8 mouse cellular contexts compared by ENCODE assay signal in the genomic region with DNA sequence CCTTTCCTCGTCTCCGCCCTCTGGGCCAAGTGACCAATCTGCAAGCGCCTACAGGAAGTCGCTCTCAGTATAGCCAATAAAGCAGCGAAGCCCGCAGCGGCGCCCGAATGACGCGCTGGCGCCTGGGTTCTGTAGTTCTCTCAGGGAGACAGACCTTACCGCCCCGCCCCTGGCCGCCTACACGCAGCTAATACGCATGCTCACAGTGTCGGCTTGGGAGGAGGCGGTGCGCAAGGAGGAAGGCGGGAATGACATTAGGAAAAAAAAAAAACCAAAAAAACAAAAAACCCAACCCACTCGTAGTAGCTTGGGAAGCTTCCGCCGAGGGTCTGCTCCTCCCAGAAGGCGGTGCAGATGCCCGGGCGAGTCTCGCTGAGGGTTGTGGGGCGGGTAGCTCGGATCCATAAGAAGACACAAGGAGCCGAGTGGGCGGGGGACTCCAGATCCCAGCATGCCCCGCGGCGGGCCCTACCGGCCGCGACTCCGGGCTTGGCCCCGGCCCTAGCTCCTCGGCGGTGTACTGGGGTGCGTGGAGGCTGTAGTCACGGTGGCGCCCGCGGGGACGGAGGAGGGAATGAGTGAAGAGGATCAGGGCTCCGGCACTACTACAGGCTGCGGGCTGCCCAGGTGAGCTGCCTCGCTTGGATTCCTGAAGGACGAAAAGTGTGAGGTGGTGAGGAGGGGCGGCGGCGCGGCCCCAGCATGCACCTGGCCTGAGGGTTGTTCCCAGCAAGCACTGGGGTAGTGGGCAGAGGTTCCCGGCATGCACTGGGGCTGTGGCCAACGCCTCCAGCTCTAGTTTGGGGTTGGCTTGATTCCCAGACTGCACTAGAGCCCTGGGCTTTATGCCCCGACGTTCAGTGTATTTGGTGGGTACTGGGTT. TPM values are rescaled to one million over a fixed set of nuclear protein-coding genes. Genes with fewer than 3 reads are reported as not detected.
DNase-seq lines count a peak whose midpoint lies in the region; ATAC-seq and TF ChIP-seq lines count a peak whose summit lies in the region.

Tarbp2 (plus strand) TSS at position 217 of the 883 bp plus-strand sequence.

- peak; percentile 100 for DNase-seq in CD4-positive helper T cell, adult 2 months (ENCODE audit: low read depth, low spot score)
- peak; percentile 100 for DNase-seq in brain, embryonic 18.5 days (ENCODE audit: low read depth, low spot score)
- peak; percentile 100 for DNase-seq in kidney, postnatal 0 days (ENCODE audit: low spot score)
- peak; percentile 99 for DNase-seq in liver, embryonic 11.5 days (ENCODE audit: low spot score)
- DNase-seq in naive thymus-derived CD4-positive, alpha-beta T cell, adult 2 months (ENCODE audit: low read depth) = peak; percentile 99

- H3K9me3 ChIP-seq in heart, embryonic 12.5 days (replicated peaks) = no peaks in the 10 kb centered on the region
- no peaks in the 10 kb centered on the region for H3K9me3 ChIP-seq in kidney, postnatal 0 days (replicated peaks; ENCODE audit: low read length)
- no peaks in the 10 kb centered on the region for H3K9me3 ChIP-seq in liver, embryonic 11.5 days (ENCODE audit: control insufficient read depth, low read length)
- no peaks in the 10 kb centered on the region for H3K9me3 ChIP-seq in stomach, embryonic 14.5 days (ENCODE audit: control insufficient read depth, low read depth, low read length)

- peaks cover 34% of the 10 kb centered on the region for H3K4me1 ChIP-seq in heart, embryonic 12.5 days (replicated peaks)
- H3K4me1 ChIP-seq in kidney, postnatal 0 days (replicated peaks; ENCODE audit: insufficient read depth, low read length) = peaks cover 14% of the 10 kb centered on the region
- H3K4me1 ChIP-seq in liver, embryonic 11.5 days (replicated peaks; ENCODE audit: control insufficient read depth, insufficient read depth, low read length) = peaks cover 28% of the 10 kb centered on the region
- H3K4me1 ChIP-seq in stomach, embryonic 14.5 days (ENCODE audit: control insufficient read depth, insufficient read depth, low read length) = peaks cover 13% of the 10 kb centered on the region; the same call in 1 of the 2 replicates

- H3K4me2 ChIP-seq in heart, embryonic 12.5 days = peak within 1 kb of the TSS; percentile 88
- peak within 1 kb of the TSS; percentile 84 for H3K4me2 ChIP-seq in kidney, postnatal 0 days (ENCODE audit: low read length)
- H3K4me2 ChIP-seq in liver, embryonic 11.5 days = peak within 1 kb of the TSS; percentile 96
- H3K4me2 ChIP-seq in stomach, embryonic 14.5 days (replicated peaks; ENCODE audit: low read depth, low read length) = peak within 1 kb of the TSS; percentile 77

- H3K27ac ChIP-seq in heart, embryonic 12.5 days (ENCODE audit: poor library complexity, severe bottlenecking) = peak within 1 kb of the TSS; percentile 99
- peak within 1 kb of the TSS; percentile 97 for H3K27ac ChIP-seq in kidney, postnatal 0 days
- peak within 1 kb of the TSS; percentile 98 for H3K27ac ChIP-seq in liver, embryonic 11.5 days (ENCODE audit: low read depth, low read length)
- peak within 1 kb of the TSS; percentile 99 for H3K27ac ChIP-seq in stomach, embryonic 14.5 days (ENCODE audit: low read length)

- peak; percentile 83 for ATAC-seq in erythroid progenitor cell, adult 5-6 weeks (replicated peaks; ENCODE audit: low FRiP score, poor library complexity, severe bottlenecking)
- peak; percentile 91 for ATAC-seq in heart, embryonic 12.5 days (ENCODE audit: insufficient number of reproducible peaks, low FRiP score)
- ATAC-seq in kidney, postnatal 0 days (replicated peaks; ENCODE audit: low FRiP score, low read depth) = peak; percentile 91
- ATAC-seq in liver, embryonic 11.5 days (replicated peaks; ENCODE audit: low FRiP score) = peak; percentile 92
- ATAC-seq in stomach, embryonic 14.5 days (ENCODE audit: insufficient number of reproducible peaks, insufficient read depth, low FRiP score, low read depth) = peak; percentile 92

- no peak for TF ChIP-seq CTCF in kidney, postnatal 0 days (IDR thresholded peaks at IDR 0.05; ENCODE audit: low read depth)

- WGBS in heart, embryonic 12.5 days = under 1% methylated on average over 60 of the region's 60 CpGs
- WGBS in kidney, postnatal 0 days = under 1% methylated on average over 59 of the region's 60 CpGs
- under 1% methylated on average over 60 of the region's 60 CpGs for WGBS in liver, embryonic 11.5 days
- WGBS in stomach, embryonic 14.5 days = under 1% methylated on average over 60 of the region's 60 CpGs

- peaks cover 28% of the 10 kb centered on the region for H3K36me3 ChIP-seq in heart, embryonic 12.5 days
- peaks cover 5% of the 10 kb centered on the region; the same call in 1 of the 2 replicates for H3K36me3 ChIP-seq in kidney, postnatal 0 days (ENCODE audit: insufficient read depth, low read length)
- H3K36me3 ChIP-seq in liver, embryonic 11.5 days (ENCODE audit: control insufficient read depth, insufficient read depth, low read length) = peaks cover 7% of the 10 kb centered on the region; the same call in 1 of the 2 replicates
- H3K36me3 ChIP-seq in stomach, embryonic 14.5 days (ENCODE audit: control insufficient read depth, insufficient read depth, low read length) = peaks cover 19% of the 10 kb centered on the region; the same call in 1 of the 2 replicates

- peak within 1 kb of the TSS; percentile 66 for H3K4me3 ChIP-seq in heart, embryonic 12.5 days
- peak within 1 kb of the TSS; percentile 67 for H3K4me3 ChIP-seq in kidney, postnatal 0 days (replicated peaks; ENCODE audit: low read depth, low read length)
- peak within 1 kb of the TSS; percentile 77 for H3K4me3 ChIP-seq in liver, embryonic 11.5 days (ENCODE audit: low read depth, low read length)
- H3K4me3 ChIP-seq in stomach, embryonic 14.5 days (ENCODE audit: low read depth, low read length) = peak within 1 kb of the TSS; percentile 47

- H3K9ac ChIP-seq in heart, embryonic 12.5 days = peak within 1 kb of the TSS; percentile 93
- peak within 1 kb of the TSS; percentile 71 for H3K9ac ChIP-seq in kidney, postnatal 0 days (ENCODE audit: low read depth, low read length)
- peak within 1 kb of the TSS; percentile 94 for H3K9ac ChIP-seq in liver, embryonic 11.5 days (ENCODE audit: low read depth, low read length)
- H3K9ac ChIP-seq in stomach, embryonic 14.5 days (replicated peaks; ENCODE audit: low read depth, low read length) = peak within 1 kb of the TSS; percentile 57

- H3K27me3 ChIP-seq in heart, embryonic 12.5 days (replicated peaks) = no peaks in the 10 kb centered on the region
- H3K27me3 ChIP-seq in kidney, postnatal 0 days (ENCODE audit: insufficient read depth, low read length) = no peaks in the 10 kb centered on the region
- no peaks in the 10 kb centered on the region for H3K27me3 ChIP-seq in liver, embryonic 11.5 days (replicated peaks; ENCODE audit: control insufficient read depth, insufficient read depth, low read length)
- H3K27me3 ChIP-seq in stomach, embryonic 14.5 days (ENCODE audit: control insufficient read depth, insufficient read depth, low read length) = no peaks in the 10 kb centered on the region

RNA-seq across cellular contexts. Expression of gene Tarbp2, which starts in this region (rescaled TPM):
- 11.5 and 19.7 TPM in 2 replicates for total RNA-seq in erythroid progenitor cell, adult 5-6 weeks (2015; ENCODE audit: low replicate concordance)
- 11.9 and 20.4 TPM in 2 replicates for total RNA-seq in erythroid progenitor cell, adult 5-6 weeks (2017; ENCODE audit: low replicate concordance)
- polyA plus RNA-seq in heart, embryonic 12.5 days (2016; fragmentation: Nextera tagmentation; extraction: Ambion mirVana) = 100 and 104 TPM in 2 replicates
- 57.2 and 59.2 TPM in 2 replicates for polyA plus RNA-seq in kidney, postnatal 0 days (2015; fragmentation: Nextera tagmentation; extraction: Ambion mirVana)
- polyA plus RNA-seq in liver, embryonic 11.5 days (2014; fragmentation: Nextera tagmentation; extraction: Ambion mirVana) = 96.7 and 105 TPM in 2 replicates
- polyA plus RNA-seq in stomach, embryonic 14.5 days (2014; fragmentation: Nextera tagmentation; extraction: Ambion mirVana) = 87.0 and 101 TPM in 2 replicates

Comparison
In these comparisons a context has a peak if more than half of its experiments do, and no peak if none do; other contexts are left out.
1. Peak in every context shown above with its lines: DNase-seq, ATAC-seq, H3K4me3 ChIP-seq and H3K27ac ChIP-seq.